Mouse (Mus musculus) liver, embryonic 14.5 days (tissue): ENCODE data around the gene Srcin1.

Source experiments
- CTCF ChIP-seq: IDR thresholded peaks from 2 replicates; pipeline ENCODE4 v1.5.1; 2016; ENCODE audit warnings: antibody characterized with exemption, low read depth, control low read depth
- EP300 ChIP-seq: IDR thresholded peaks from 2 replicates; pipeline ENCODE4 v1.6.1; 2016; ENCODE audit warnings: antibody characterized with exemption, low read depth

DNA sequence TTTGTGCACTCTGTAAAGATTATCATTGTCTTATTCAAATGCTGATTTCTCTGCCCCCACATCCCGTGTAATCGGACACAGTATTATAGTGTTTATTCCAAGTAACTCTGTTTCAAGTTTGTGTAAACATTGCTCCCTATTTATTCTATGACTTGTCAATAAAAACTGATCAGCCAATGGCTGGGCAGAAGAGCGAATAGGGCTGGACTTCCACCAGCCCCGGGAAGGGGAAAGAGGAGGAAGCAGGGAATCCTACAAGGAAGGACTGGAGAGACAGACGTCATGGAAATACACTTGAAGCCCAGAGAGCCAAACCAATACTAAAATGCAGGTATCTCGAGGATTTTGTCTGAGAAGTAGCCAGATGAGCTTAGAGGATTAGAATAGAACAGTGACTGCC lies 18.1 kb upstream of the Srcin1 start:
- TF ChIP-seq EP300 (no peak), CTCF (no peak)
